Mouse (Mus musculus): ENCODE data around the gene Gm36176.

DNA sequence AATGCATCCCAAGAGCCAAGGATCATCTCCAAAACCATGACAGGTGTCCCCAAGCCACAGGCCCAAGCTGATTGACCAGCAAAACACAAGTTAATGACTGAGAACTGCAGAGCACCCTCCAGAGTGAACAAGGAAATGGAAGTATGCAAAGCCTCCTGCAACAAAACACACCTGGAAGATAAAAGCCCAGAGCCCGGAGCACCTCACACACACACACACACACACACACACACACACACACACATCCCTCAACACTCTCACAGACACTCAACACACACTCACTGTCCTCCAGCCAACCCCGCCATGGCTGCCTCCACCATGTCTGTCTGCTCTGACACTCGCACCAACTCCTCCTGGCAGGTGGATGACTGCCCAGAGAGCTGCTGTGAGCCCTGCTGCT lies at the start of gene Gm36176:
- no peak for TF ChIP-seq CTCF (IDR thresholded peaks at IDR 0.05; ENCODE audit: control insufficient read depth, insufficient read depth, insufficient read length)
- no peak for TF ChIP-seq MYOG (IDR thresholded peaks at IDR 0.05; ENCODE audit: control insufficient read depth, extremely low read depth, insufficient read length)
